Mouse (Mus musculus): ENCODE measurements at regions not wholly inside any gene's neighbourhood (a gene's known extent, or its start where the extent isn't known, plus 50 kb on each side); places are given as distances from the start of the nearest gene placed in this dataset.
A peak's percentile ranks its signal among the peaks of the same experiment; 100 is the strongest.

- DNase-seq (ENCODE audit: low spot score in 2 of 2): no peak
Measured at GRCm38 (mm10) chr15:96944741-96945140, 111.0 kb downstream of the Slc38a4 start.

- no peak for DNase-seq (ENCODE audit: low spot score in 2 of 2)
Measured at GRCm38 (mm10) chr15:96942651-96943050, 113.1 kb downstream of the Slc38a4 start.

GRCm38 (mm10) chr15:96938406-96938805, 117.3 kb downstream of the Slc38a4 start:
- no peak for DNase-seq (ENCODE audit: low spot score in 2 of 2)

GRCm38 (mm10) chr15:96937623-96938022, 118.1 kb downstream of the Slc38a4 start:
- DNase-seq (ENCODE audit: low spot score in 2 of 2): no peak

- peak; percentile 72 to 79 for DNase-seq (ENCODE audit: low spot score in 2 of 2)
Measured at GRCm38 (mm10) chr15:96936705-96937346, 118.9 kb downstream of the Slc38a4 start.

- no peak for DNase-seq (ENCODE audit: low spot score in 2 of 2)
Measured at GRCm38 (mm10) chr15:96936216-96936615, 119.5 kb downstream of the Slc38a4 start.

- DNase-seq (ENCODE audit: low spot score in 2 of 2): no peak
Measured at GRCm38 (mm10) chr15:96933451-96933850, 122.3 kb downstream of the Slc38a4 start.

- no peak for DNase-seq (ENCODE audit: low spot score in 2 of 2)
Measured at GRCm38 (mm10) chr15:96930531-96930930, 125.2 kb downstream of the Slc38a4 start.

- DNase-seq (ENCODE audit: low spot score in 2 of 2): no peak
Measured at GRCm38 (mm10) chr15:96929788-96930187, 126.0 kb downstream of the Slc38a4 start.

GRCm38 (mm10) chr15:96928692-96929091, 127.1 kb downstream of the Slc38a4 start:
- no peak for DNase-seq (ENCODE audit: low spot score in 2 of 2)

GRCm38 (mm10) chr15:96927674-96928073, 128.1 kb downstream of the Slc38a4 start:
- no peak for DNase-seq (ENCODE audit: low spot score in 2 of 2)

- DNase-seq (ENCODE audit: low spot score in 2 of 2): no peak
Measured at GRCm38 (mm10) chr15:96926660-96927059, 129.1 kb downstream of the Slc38a4 start.

GRCm38 (mm10) chr15:96916586-96916985, 139.2 kb downstream of the Slc38a4 start:
- DNase-seq (ENCODE audit: low spot score in 2 of 2): peak in 1 of 2 experiments; percentile 26

- peak; percentile 67 to 78 for DNase-seq (ENCODE audit: low spot score in 2 of 2)
Measured at GRCm38 (mm10) chr15:96915544-96915943, 140.2 kb downstream of the Slc38a4 start.

- no peak for DNase-seq (ENCODE audit: low spot score in 2 of 2)
Measured at GRCm38 (mm10) chr15:96914988-96915387, 140.8 kb downstream of the Slc38a4 start.

GRCm38 (mm10) chr15:96905520-96905919, 150.2 kb downstream of the Slc38a4 start:
- DNase-seq (ENCODE audit: low spot score in 2 of 2): no peak

GRCm38 (mm10) chr15:96903461-96903860, 152.3 kb downstream of the Slc38a4 start:
- no peak for DNase-seq (ENCODE audit: low spot score in 2 of 2)

- DNase-seq (ENCODE audit: low spot score in 2 of 2): no peak
Measured at GRCm38 (mm10) chr15:96902781-96903180, 153.0 kb downstream of the Slc38a4 start.

- no peak for DNase-seq (ENCODE audit: low spot score in 2 of 2)
Measured at GRCm38 (mm10) chr15:96901616-96902015, 154.1 kb downstream of the Slc38a4 start.

GRCm38 (mm10) chr15:96898285-96898684, 157.5 kb downstream of the Slc38a4 start:
- DNase-seq (ENCODE audit: low spot score in 2 of 2): no peak

- DNase-seq (ENCODE audit: low spot score in 2 of 2): no peak
Measured at GRCm38 (mm10) chr15:96884901-96885300, 170.9 kb downstream of the Slc38a4 start.

- DNase-seq (ENCODE audit: low spot score in 2 of 2): no peak
Measured at GRCm38 (mm10) chr15:96883754-96884153, 172.0 kb downstream of the Slc38a4 start.

- no peak for DNase-seq (ENCODE audit: low spot score in 2 of 2)
Measured at GRCm38 (mm10) chr15:96882211-96882610, 173.5 kb downstream of the Slc38a4 start.

Measured in gastrocnemius, adult 8-10 months (tissue).